Mouse (Mus musculus): ENCODE measurements at regions not wholly inside any gene's neighbourhood (a gene's known extent, or its start where the extent isn't known, plus 50 kb on each side); places are given as distances from the start of the nearest gene placed in this dataset.

- no peaks in the 10 kb centered on the region for H3K27me3 ChIP-seq (ENCODE audit: control insufficient read depth, insufficient read depth, low read length, poor library complexity, severe bottlenecking)
- no peak overlapping the region for H3K9ac ChIP-seq (ENCODE audit: low read depth, poor library complexity, severe bottlenecking)
- H3K9me3 ChIP-seq (replicated peaks; ENCODE audit: control insufficient read depth, insufficient read depth, low read length, poor library complexity, severe bottlenecking) = no peaks in the 10 kb centered on the region
- no peak overlapping the region for H3K27ac ChIP-seq (ENCODE audit: insufficient read depth, low read length)
- H3K4me3 ChIP-seq (ENCODE audit: low read depth, low read length) = no peak overlapping the region
- no peaks in the 10 kb centered on the region for H3K4me1 ChIP-seq (ENCODE audit: control insufficient read depth, insufficient read depth, low read length)
- no peak for TF ChIP-seq CTCF (IDR thresholded peaks at IDR 0.05; ENCODE audit: low read depth, low read length)
- no peak for TF ChIP-seq POLR2A (IDR thresholded peaks at IDR 0.05; ENCODE audit: insufficient read depth, low read length)
- no peak for TF ChIP-seq EP300 (IDR thresholded peaks at IDR 0.05; ENCODE audit: insufficient read depth, low read depth, low read length)
- H3K36me3 ChIP-seq (ENCODE audit: control insufficient read depth, insufficient read depth, low read length, poor library complexity, severe bottlenecking) = no peaks in the 10 kb centered on the region
These were observed 184.6 kb upstream of the Hnrnpa3 start for GRCm38 (mm10) chr2:75474509-75474908.

GRCm38 (mm10) chr2:75476350-75476749 is 182.7 kb upstream of the Hnrnpa3 start:
- H3K27ac ChIP-seq (ENCODE audit: insufficient read depth, low read length) = no peak overlapping the region
- TF ChIP-seq EP300 (IDR thresholded peaks at IDR 0.05; ENCODE audit: insufficient read depth, low read depth, low read length) = no peak
- no peak for TF ChIP-seq CTCF (IDR thresholded peaks at IDR 0.05; ENCODE audit: low read depth, low read length)
- TF ChIP-seq POLR2A (IDR thresholded peaks at IDR 0.05; ENCODE audit: insufficient read depth, low read length) = no peak
- no peaks in the 10 kb centered on the region for H3K36me3 ChIP-seq (ENCODE audit: control insufficient read depth, insufficient read depth, low read length, poor library complexity, severe bottlenecking)
- H3K27me3 ChIP-seq (ENCODE audit: control insufficient read depth, insufficient read depth, low read length, poor library complexity, severe bottlenecking) = no peaks in the 10 kb centered on the region; the same call in 1 of the 2 replicates
- H3K4me1 ChIP-seq (ENCODE audit: control insufficient read depth, insufficient read depth, low read length) = no peaks in the 10 kb centered on the region
- H3K4me3 ChIP-seq (ENCODE audit: low read depth, low read length) = no peak overlapping the region
- no peak overlapping the region for H3K9ac ChIP-seq (ENCODE audit: low read depth, poor library complexity, severe bottlenecking)
- no peaks in the 10 kb centered on the region for H3K9me3 ChIP-seq (replicated peaks; ENCODE audit: control insufficient read depth, insufficient read depth, low read length, poor library complexity, severe bottlenecking)

GRCm38 (mm10) chr2:75477076-75477475 is 182.0 kb upstream of the Hnrnpa3 start:
- no peak overlapping the region for H3K9ac ChIP-seq (ENCODE audit: low read depth, poor library complexity, severe bottlenecking)
- H3K27me3 ChIP-seq (ENCODE audit: control insufficient read depth, insufficient read depth, low read length, poor library complexity, severe bottlenecking) = no peaks in the 10 kb centered on the region; the same call in 1 of the 2 replicates
- H3K36me3 ChIP-seq (ENCODE audit: control insufficient read depth, insufficient read depth, low read length, poor library complexity, severe bottlenecking) = no peaks in the 10 kb centered on the region
- H3K9me3 ChIP-seq (replicated peaks; ENCODE audit: control insufficient read depth, insufficient read depth, low read length, poor library complexity, severe bottlenecking) = no peaks in the 10 kb centered on the region
- TF ChIP-seq CTCF (IDR thresholded peaks at IDR 0.05; ENCODE audit: low read depth, low read length) (no peak), POLR2A (IDR thresholded peaks at IDR 0.05; ENCODE audit: insufficient read depth, low read length) (no peak), EP300 (IDR thresholded peaks at IDR 0.05; ENCODE audit: insufficient read depth, low read depth, low read length) (no peak)
- H3K4me1 ChIP-seq (ENCODE audit: control insufficient read depth, insufficient read depth, low read length) = no peaks in the 10 kb centered on the region
- no peak overlapping the region for H3K4me3 ChIP-seq (ENCODE audit: low read depth, low read length)
- no peak overlapping the region for H3K27ac ChIP-seq (ENCODE audit: insufficient read depth, low read length)

- Histone ChIP-seq H3K27me3 (ENCODE audit: control insufficient read depth, insufficient read depth, low read length, poor library complexity, severe bottlenecking) (no peaks in the 10 kb centered on the region; the same call in 1 of the 2 replicates), H3K4me3 (ENCODE audit: low read depth, low read length) (no peak overlapping the region), H3K27ac (ENCODE audit: insufficient read depth, low read length) (no peak overlapping the region), H3K9me3 (replicated peaks; ENCODE audit: control insufficient read depth, insufficient read depth, low read length, poor library complexity, severe bottlenecking) (no peaks in the 10 kb centered on the region), H3K9ac (ENCODE audit: low read depth, poor library complexity, severe bottlenecking) (no peak overlapping the region), H3K36me3 (ENCODE audit: control insufficient read depth, insufficient read depth, low read length, poor library complexity, severe bottlenecking) (no peaks in the 10 kb centered on the region), H3K4me1 (ENCODE audit: control insufficient read depth, insufficient read depth, low read length) (no peaks in the 10 kb centered on the region)
- TF ChIP-seq CTCF (IDR thresholded peaks at IDR 0.05; ENCODE audit: low read depth, low read length) (no peak), POLR2A (IDR thresholded peaks at IDR 0.05; ENCODE audit: insufficient read depth, low read length) (no peak), EP300 (IDR thresholded peaks at IDR 0.05; ENCODE audit: insufficient read depth, low read depth, low read length) (no peak)
These were observed 179.5 kb upstream of the Hnrnpa3 start for GRCm38 (mm10) chr2:75479546-75479945.

- no peaks in the 10 kb centered on the region for H3K4me1 ChIP-seq (ENCODE audit: control insufficient read depth, insufficient read depth, low read length)
- no peak overlapping the region for H3K9ac ChIP-seq (ENCODE audit: low read depth, poor library complexity, severe bottlenecking)
- H3K36me3 ChIP-seq (ENCODE audit: control insufficient read depth, insufficient read depth, low read length, poor library complexity, severe bottlenecking) = no peaks in the 10 kb centered on the region
These were observed 177.2 kb upstream of the Hnrnpa3 start for GRCm38 (mm10) chr2:75481863-75482262.

GRCm38 (mm10) chr2:75482484-75482883 is 176.6 kb upstream of the Hnrnpa3 start:
- no peak overlapping the region for H3K27ac ChIP-seq (ENCODE audit: insufficient read depth, low read length)
- no peaks in the 10 kb centered on the region for H3K4me1 ChIP-seq (ENCODE audit: control insufficient read depth, insufficient read depth, low read length)
- no peaks in the 10 kb centered on the region; the same call in 1 of the 2 replicates for H3K27me3 ChIP-seq (ENCODE audit: control insufficient read depth, insufficient read depth, low read length, poor library complexity, severe bottlenecking)
- no peak overlapping the region for H3K4me3 ChIP-seq (ENCODE audit: low read depth, low read length)
- TF ChIP-seq EP300 (IDR thresholded peaks at IDR 0.05; ENCODE audit: insufficient read depth, low read depth, low read length) (no peak), CTCF (IDR thresholded peaks at IDR 0.05; ENCODE audit: low read depth, low read length) (no peak), POLR2A (IDR thresholded peaks at IDR 0.05; ENCODE audit: insufficient read depth, low read length) (no peak)
- no peaks in the 10 kb centered on the region for H3K9me3 ChIP-seq (replicated peaks; ENCODE audit: control insufficient read depth, insufficient read depth, low read length, poor library complexity, severe bottlenecking)
- no peaks in the 10 kb centered on the region for H3K36me3 ChIP-seq (ENCODE audit: control insufficient read depth, insufficient read depth, low read length, poor library complexity, severe bottlenecking)
- H3K9ac ChIP-seq (ENCODE audit: low read depth, poor library complexity, severe bottlenecking) = no peak overlapping the region

More at GRCm38 (mm10) chr2:75481863-75482262, 177.2 kb upstream of the Hnrnpa3 start:
- no peaks in the 10 kb centered on the region; the same call in 1 of the 2 replicates for H3K27me3 ChIP-seq (ENCODE audit: control insufficient read depth, insufficient read depth, low read length, poor library complexity, severe bottlenecking)
- H3K4me3 ChIP-seq (ENCODE audit: low read depth, low read length) = no peak overlapping the region
- H3K9me3 ChIP-seq (replicated peaks; ENCODE audit: control insufficient read depth, insufficient read depth, low read length, poor library complexity, severe bottlenecking) = no peaks in the 10 kb centered on the region
- H3K27ac ChIP-seq (ENCODE audit: insufficient read depth, low read length) = no peak overlapping the region
- TF ChIP-seq EP300 (IDR thresholded peaks at IDR 0.05; ENCODE audit: insufficient read depth, low read depth, low read length) = no peak
- no peak for TF ChIP-seq POLR2A (IDR thresholded peaks at IDR 0.05; ENCODE audit: insufficient read depth, low read length)
- no peak for TF ChIP-seq CTCF (IDR thresholded peaks at IDR 0.05; ENCODE audit: low read depth, low read length)
